Mouse (Mus musculus): ENCODE data around the gene Plxnb1. TPM values are rescaled to one million over a fixed set of nuclear protein-coding genes. Genes with fewer than 3 reads are reported as not detected.

Plxnb1 gene
- polyA plus RNA-seq, 1 experiment from 2014 or later: 7.4 TPM

DNA sequence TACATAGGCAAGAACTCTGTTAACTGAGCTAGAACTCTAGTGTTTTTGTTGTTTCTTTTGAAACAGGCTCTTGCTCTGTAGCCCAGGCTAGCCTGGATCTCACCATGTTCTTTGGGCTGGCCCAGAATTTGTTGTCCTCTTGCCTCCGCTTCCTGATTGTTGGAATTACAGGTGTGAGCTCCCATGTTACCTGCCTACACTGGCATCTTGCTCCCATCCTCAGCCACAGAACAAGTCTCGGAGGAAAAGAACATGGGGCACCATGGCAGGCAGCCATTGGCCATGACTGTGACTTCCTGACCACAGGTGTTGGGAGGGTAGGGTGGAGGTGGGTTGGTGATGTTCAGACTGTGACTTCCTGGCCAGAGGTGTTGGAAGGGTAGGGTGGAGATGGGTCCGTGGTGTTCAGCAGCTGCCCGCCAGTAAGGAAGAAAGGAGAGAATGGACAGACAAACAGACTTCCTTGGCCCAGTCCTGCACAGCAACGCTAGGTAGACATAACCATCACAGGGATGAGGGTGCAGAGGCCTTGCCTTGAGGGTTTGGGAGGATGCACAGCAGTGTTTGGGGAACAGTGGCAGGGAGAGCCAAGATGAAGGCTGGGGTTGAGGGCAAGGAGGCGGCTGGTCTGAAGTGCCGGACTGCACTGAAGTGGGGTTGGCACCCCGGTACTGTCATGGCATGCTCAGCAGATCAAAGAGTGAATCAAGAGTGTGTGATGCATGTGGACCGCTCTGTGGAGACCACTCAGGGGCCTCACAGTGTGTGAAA lies 42.5 kb upstream of the Plxnb1 start:
- ATAC-seq (replicated peaks; ENCODE audit: low FRiP score) (no peak), DNase-seq (ENCODE audit: low spot score) (no peak)
- H3K4me2 ChIP-seq: no peak overlapping the region
- H3K36me3 ChIP-seq (ENCODE audit: control insufficient read depth, insufficient read depth, low read length): peaks cover 13% of the 10 kb centered on the region
- H3K9ac ChIP-seq (ENCODE audit: low read depth, low read length): no peak overlapping the region
- no peaks in the 10 kb centered on the region for H3K9me3 ChIP-seq (ENCODE audit: control insufficient read depth, low read length)
- no peak overlapping the region for H3K4me3 ChIP-seq (ENCODE audit: low read depth, low read length)
- H3K27ac ChIP-seq (ENCODE audit: low read depth, low read length): no peak overlapping the region
- H3K4me1 ChIP-seq (replicated peaks; ENCODE audit: control insufficient read depth, insufficient read depth, low read length): peaks cover 11% of the 10 kb centered on the region
- H3K27me3 ChIP-seq (replicated peaks; ENCODE audit: control insufficient read depth, insufficient read depth, low read length): no peaks in the 10 kb centered on the region
- WGBS: 88% methylated on average over 9 of the region's 9 CpGs

DNA sequence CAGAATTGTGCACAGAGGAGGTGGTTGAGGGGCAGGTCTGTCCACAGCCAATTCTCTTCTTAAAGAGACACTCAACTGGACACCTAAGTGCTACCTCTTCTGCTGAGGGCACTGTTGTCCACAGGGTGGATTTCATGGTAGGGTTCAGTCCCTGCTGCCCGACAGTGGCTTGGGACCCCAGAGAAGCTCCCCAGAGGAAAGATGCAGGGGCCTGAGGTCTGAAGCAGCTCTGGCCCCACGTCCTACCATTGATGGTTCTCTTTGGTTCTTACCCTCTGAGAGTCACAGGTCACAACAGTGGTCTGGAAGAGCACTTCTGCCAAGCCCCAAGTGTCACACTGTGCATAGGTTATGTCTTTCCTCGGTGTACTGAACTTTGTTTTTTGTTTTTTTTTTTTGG lies 41.8 kb upstream of the Plxnb1 start:
- ATAC-seq (replicated peaks; ENCODE audit: low FRiP score): no peak
- WGBS: 84% methylated on average over 3 of the region's 3 CpGs

DNA sequence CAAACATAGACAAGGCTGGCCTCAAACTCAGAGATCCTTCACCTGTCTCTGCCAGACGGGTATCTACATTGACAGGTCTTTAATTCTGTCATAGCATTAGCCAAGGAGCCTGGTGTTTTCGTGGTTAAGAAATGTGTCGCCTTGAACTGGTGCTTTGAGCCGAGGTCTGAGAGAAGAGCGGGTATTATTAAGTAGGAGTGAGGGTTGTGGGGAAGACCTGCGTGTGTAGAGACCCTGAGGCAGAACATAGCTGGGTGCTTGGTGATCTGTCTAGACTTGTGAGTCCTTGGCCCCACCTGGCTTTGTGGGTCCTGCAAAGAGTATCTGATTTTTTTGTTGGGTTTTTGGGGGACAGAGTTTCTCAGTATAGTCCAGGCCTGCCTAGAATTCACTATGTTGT lies 41.3 kb upstream of the Plxnb1 start:
- Histone ChIP-seq H3K27me3 (replicated peaks; ENCODE audit: control insufficient read depth, insufficient read depth, low read length) (no peaks in the 10 kb centered on the region), H3K36me3 (ENCODE audit: control insufficient read depth, insufficient read depth, low read length) (peaks cover 18% of the 10 kb centered on the region), H3K9me3 (ENCODE audit: control insufficient read depth, low read length) (no peaks in the 10 kb centered on the region), H3K27ac (ENCODE audit: low read depth, low read length) (no peak overlapping the region), H3K9ac (ENCODE audit: low read depth, low read length) (no peak overlapping the region), H3K4me1 (replicated peaks; ENCODE audit: control insufficient read depth, insufficient read depth, low read length) (peaks cover 17% of the 10 kb centered on the region), H3K4me3 (ENCODE audit: low read depth, low read length) (no peak overlapping the region), H3K4me2 (no peak overlapping the region)
- no peak for ATAC-seq (replicated peaks; ENCODE audit: low FRiP score)
- no peak for DNase-seq (ENCODE audit: low spot score)
- 76% methylated on average over 6 of the region's 6 CpGs for WGBS

More for the DNA sequence above, 41.8 kb upstream of the Plxnb1 start:
- Histone ChIP-seq H3K27ac (ENCODE audit: low read depth, low read length) (no peak overlapping the region), H3K4me3 (ENCODE audit: low read depth, low read length) (no peak overlapping the region), H3K4me1 (replicated peaks; ENCODE audit: control insufficient read depth, insufficient read depth, low read length) (peaks cover 12% of the 10 kb centered on the region), H3K9ac (ENCODE audit: low read depth, low read length) (no peak overlapping the region), H3K4me2 (no peak overlapping the region), H3K27me3 (replicated peaks; ENCODE audit: control insufficient read depth, insufficient read depth, low read length) (no peaks in the 10 kb centered on the region), H3K9me3 (ENCODE audit: control insufficient read depth, low read length) (no peaks in the 10 kb centered on the region), H3K36me3 (ENCODE audit: control insufficient read depth, insufficient read depth, low read length) (peaks cover 18% of the 10 kb centered on the region)
- DNase-seq (ENCODE audit: low spot score): no peak

DNA sequence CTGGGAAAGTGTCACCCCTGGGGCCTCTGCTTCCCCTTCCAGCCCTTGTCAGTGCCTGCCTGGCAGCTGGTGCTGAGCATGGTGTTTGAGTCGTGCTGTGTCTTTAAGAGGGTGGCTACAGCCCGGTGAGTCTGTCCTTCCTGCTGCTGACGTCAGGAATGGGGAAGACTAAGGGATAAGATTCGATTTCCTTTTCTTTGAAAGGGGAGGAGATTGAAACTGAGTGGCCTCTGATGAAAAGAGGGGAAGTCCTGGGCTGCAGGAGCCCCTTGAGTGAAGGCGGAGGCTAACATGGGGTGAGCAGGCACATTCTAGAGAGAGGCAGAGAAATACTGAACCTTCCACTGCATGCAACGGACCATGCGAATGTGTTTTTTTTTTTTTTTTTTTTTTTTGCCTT lies 40.5 kb upstream of the Plxnb1 start:
- peak overlapping the region; percentile 35 for H3K4me3 ChIP-seq (ENCODE audit: low read depth, low read length)
- peak overlapping the region; percentile 62 for H3K27ac ChIP-seq (ENCODE audit: low read depth, low read length)
- peaks cover 18% of the 10 kb centered on the region for H3K36me3 ChIP-seq (ENCODE audit: control insufficient read depth, insufficient read depth, low read length)
- peak overlapping the region; percentile 64 for H3K4me2 ChIP-seq
- no peak for DNase-seq (ENCODE audit: low spot score)
- 2% methylated on average over 6 of the region's 7 CpGs for WGBS
- peaks cover 20% of the 10 kb centered on the region for H3K4me1 ChIP-seq (replicated peaks; ENCODE audit: control insufficient read depth, insufficient read depth, low read length)
- no peaks in the 10 kb centered on the region for H3K9me3 ChIP-seq (ENCODE audit: control insufficient read depth, low read length)
- peak; percentile 62 for ATAC-seq (replicated peaks; ENCODE audit: low FRiP score)
- H3K27me3 ChIP-seq (replicated peaks; ENCODE audit: control insufficient read depth, insufficient read depth, low read length): no peaks in the 10 kb centered on the region
- H3K9ac ChIP-seq (ENCODE audit: low read depth, low read length): peak overlapping the region; percentile 59

GRCm38 (mm10) chr9:109055271-109056030 lies 39.7 kb upstream of the Plxnb1 start:
- peaks cover 20% of the 10 kb centered on the region for H3K4me1 ChIP-seq (replicated peaks; ENCODE audit: control insufficient read depth, insufficient read depth, low read length)
- H3K36me3 ChIP-seq (ENCODE audit: control insufficient read depth, insufficient read depth, low read length): peaks cover 18% of the 10 kb centered on the region
- peak overlapping the region; percentile 35 for H3K4me3 ChIP-seq (ENCODE audit: low read depth, low read length)

GRCm38 (mm10) chr9:109056081-109056690 lies 39.0 kb upstream of the Plxnb1 start:
- ATAC-seq (replicated peaks; ENCODE audit: low FRiP score) (no peak), DNase-seq (ENCODE audit: low spot score) (no peak)
- WGBS: 88% methylated on average over 17 of the region's 17 CpGs
- H3K4me2 ChIP-seq: no peak overlapping the region; the same call in 1 of the 2 replicates
- peaks cover 18% of the 10 kb centered on the region for H3K36me3 ChIP-seq (ENCODE audit: control insufficient read depth, insufficient read depth, low read length)
- no peak overlapping the region for H3K4me3 ChIP-seq (ENCODE audit: low read depth, low read length)
- peaks cover 20% of the 10 kb centered on the region for H3K4me1 ChIP-seq (replicated peaks; ENCODE audit: control insufficient read depth, insufficient read depth, low read length)
- no peaks in the 10 kb centered on the region for H3K27me3 ChIP-seq (replicated peaks; ENCODE audit: control insufficient read depth, insufficient read depth, low read length)
- no peak overlapping the region for H3K27ac ChIP-seq (ENCODE audit: low read depth, low read length)
- H3K9me3 ChIP-seq (ENCODE audit: control insufficient read depth, low read length): no peaks in the 10 kb centered on the region
- H3K9ac ChIP-seq (ENCODE audit: low read depth, low read length): no peak overlapping the region

More at GRCm38 (mm10) chr9:109055271-109056030, 39.7 kb upstream of the Plxnb1 start:
- Histone ChIP-seq H3K27me3 (replicated peaks; ENCODE audit: control insufficient read depth, insufficient read depth, low read length) (no peaks in the 10 kb centered on the region), H3K27ac (ENCODE audit: low read depth, low read length) (peak overlapping the region; percentile 62), H3K9ac (ENCODE audit: low read depth, low read length) (peak overlapping the region; percentile 59), H3K4me2 (peak overlapping the region; percentile 64), H3K9me3 (ENCODE audit: control insufficient read depth, low read length) (no peaks in the 10 kb centered on the region)
- WGBS: 92% methylated on average over 12 of the region's 12 CpGs
- ATAC-seq (replicated peaks; ENCODE audit: low FRiP score) (no peak), DNase-seq (ENCODE audit: low spot score) (no peak)

- Histone ChIP-seq H3K4me2 (no peak overlapping the region), H3K4me1 (replicated peaks; ENCODE audit: control insufficient read depth, insufficient read depth, low read length) (peaks cover 20% of the 10 kb centered on the region), H3K9ac (ENCODE audit: low read depth, low read length) (no peak overlapping the region), H3K36me3 (ENCODE audit: control insufficient read depth, insufficient read depth, low read length) (peaks cover 19% of the 10 kb centered on the region), H3K27me3 (replicated peaks; ENCODE audit: control insufficient read depth, insufficient read depth, low read length) (no peaks in the 10 kb centered on the region), H3K9me3 (ENCODE audit: control insufficient read depth, low read length) (no peaks in the 10 kb centered on the region), H3K27ac (ENCODE audit: low read depth, low read length) (no peak overlapping the region), H3K4me3 (ENCODE audit: low read depth, low read length) (no peak overlapping the region)
- no peak for DNase-seq (ENCODE audit: low spot score)
- ATAC-seq (replicated peaks; ENCODE audit: low FRiP score): no peak
- WGBS: 86% methylated on average over 4 of the region's 4 CpGs
Measured at GRCm38 (mm10) chr9:109056916-109057315, 38.3 kb upstream of the Plxnb1 start.

DNA sequence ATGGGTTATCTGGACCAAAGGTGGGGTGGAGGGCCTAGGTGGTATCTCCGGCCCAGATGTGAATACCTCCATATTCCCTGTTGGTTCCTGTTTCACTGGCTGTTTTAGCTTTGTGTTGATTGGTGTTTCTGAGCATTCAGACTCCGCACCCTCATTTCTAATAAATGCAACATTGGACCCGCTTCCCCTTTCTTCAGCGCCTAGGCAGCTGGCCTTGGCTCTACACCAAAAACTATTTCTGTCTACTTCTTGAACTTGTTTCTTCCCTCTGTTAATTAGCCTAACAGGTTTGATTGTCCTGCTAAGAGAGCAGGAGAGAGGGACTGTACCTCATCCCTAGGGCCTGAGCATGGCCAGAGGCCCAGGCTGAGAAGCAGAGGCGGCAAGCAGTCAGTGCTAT lies 37.6 kb upstream of the Plxnb1 start:
- H3K36me3 ChIP-seq (ENCODE audit: control insufficient read depth, insufficient read depth, low read length): peaks cover 18% of the 10 kb centered on the region
- no peaks in the 10 kb centered on the region for H3K9me3 ChIP-seq (ENCODE audit: control insufficient read depth, low read length)
- H3K4me1 ChIP-seq (replicated peaks; ENCODE audit: control insufficient read depth, insufficient read depth, low read length): peaks cover 20% of the 10 kb centered on the region
- no peaks in the 10 kb centered on the region for H3K27me3 ChIP-seq (replicated peaks; ENCODE audit: control insufficient read depth, insufficient read depth, low read length)
- 90% methylated on average over 5 of the region's 5 CpGs for WGBS
- no peak overlapping the region for H3K9ac ChIP-seq (ENCODE audit: low read depth, low read length)
- H3K4me3 ChIP-seq (ENCODE audit: low read depth, low read length): no peak overlapping the region
- no peak for DNase-seq (ENCODE audit: low spot score)
- ATAC-seq (replicated peaks; ENCODE audit: low FRiP score): no peak
- H3K4me2 ChIP-seq: peak overlapping the region; percentile 12; the same call in 1 of the 2 replicates
- H3K27ac ChIP-seq (ENCODE audit: low read depth, low read length): no peak overlapping the region
